Mouse (Mus musculus): ENCODE results near the gene Sars2. TPM values are rescaled to one million over a fixed set of nuclear protein-coding genes. Genes with fewer than 3 reads are reported as not detected.
A peak's percentile ranks its signal among the peaks of the same experiment; 100 is the strongest.

The Sars2 gene
- polyA plus RNA-seq, 1 experiment, result 21.5 TPM

DNA sequence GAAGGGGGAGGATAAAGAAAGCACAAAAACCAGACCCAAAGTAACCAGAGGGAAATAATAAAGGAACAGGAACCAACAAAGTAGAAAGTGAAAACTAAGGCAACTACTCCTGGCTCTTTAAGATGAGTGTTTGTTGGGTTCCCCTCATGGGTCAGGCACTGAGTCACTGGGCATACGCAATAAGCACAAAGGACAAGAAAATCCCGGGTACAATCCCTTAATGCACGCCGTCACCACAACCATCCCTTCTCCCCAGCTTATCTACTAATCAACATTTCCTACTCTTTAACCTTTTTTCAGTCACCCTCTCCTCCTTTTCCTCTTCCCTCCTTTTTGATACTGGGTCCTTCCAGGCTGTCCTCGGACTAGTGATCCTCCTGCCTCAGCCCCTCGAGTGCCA, 23.4 kb downstream of the Sars2 start:
- H3K4me3 ChIP-seq (ENCODE audit: extremely low read depth, insufficient read depth, insufficient read length), result peak overlapping the region; percentile 1
- H3K36me3 ChIP-seq (ENCODE audit: control insufficient read depth, insufficient read depth, low read length), result peaks cover 24% of the 10 kb centered on the region
- TF ChIP-seq CTCF (IDR thresholded peaks at IDR 0.05; ENCODE audit: extremely low read depth, insufficient read depth, insufficient read length, insufficient replicate concordance) (no peak), POLR2A (IDR thresholded peaks at IDR 0.05; ENCODE audit: low read depth, low read length) (no peak)
- no peak overlapping the region for H3K27ac ChIP-seq (ENCODE audit: insufficient read depth, low read length)
- WGBS, result 78% methylated on average over 6 of the region's 6 CpGs
- H3K4me1 ChIP-seq (ENCODE audit: control insufficient read depth, insufficient read depth, insufficient read length), result peaks cover 7% of the 10 kb centered on the region; the same call in 1 of the 2 replicates
- no peak for DNase-seq (ENCODE audit: low read depth in 1 of 2, low spot score in 2 of 2)
- no peaks in the 10 kb centered on the region for H3K27me3 ChIP-seq (ENCODE audit: control insufficient read depth, insufficient read depth, low read length)

GRCm38 (mm10) chr7:28766173-28766879, 24.5 kb downstream of the Sars2 start, which contains the start of gene Sirt2:
TSS of gene Sirt2 (plus strand) at chr7:28766735.
- Histone ChIP-seq H3K27me3 (ENCODE audit: control insufficient read depth, insufficient read depth, low read length) (no peaks in the 10 kb centered on the region), H3K36me3 (ENCODE audit: control insufficient read depth, insufficient read depth, low read length) (peaks cover 14% of the 10 kb centered on the region), H3K27ac (ENCODE audit: insufficient read depth, low read length) (peak within 1 kb of the TSS; percentile 82), H3K4me1 (ENCODE audit: control insufficient read depth, insufficient read depth, insufficient read length) (peaks cover 7% of the 10 kb centered on the region; the same call in 1 of the 2 replicates), H3K4me3 (ENCODE audit: extremely low read depth, insufficient read depth, insufficient read length) (peak within 1 kb of the TSS; percentile 95)
- DNase-seq (ENCODE audit: low read depth in 1 of 2, low spot score in 2 of 2), result peak; percentile 96 to 98
- WGBS, result under 1% methylated on average over 45 of the region's 45 CpGs
- TF ChIP-seq POLR2A (IDR thresholded peaks at IDR 0.05; ENCODE audit: low read depth, low read length) (peak; percentile 53), CTCF (IDR thresholded peaks at IDR 0.05; ENCODE audit: extremely low read depth, insufficient read depth, insufficient read length, insufficient replicate concordance) (no peak)

DNA sequence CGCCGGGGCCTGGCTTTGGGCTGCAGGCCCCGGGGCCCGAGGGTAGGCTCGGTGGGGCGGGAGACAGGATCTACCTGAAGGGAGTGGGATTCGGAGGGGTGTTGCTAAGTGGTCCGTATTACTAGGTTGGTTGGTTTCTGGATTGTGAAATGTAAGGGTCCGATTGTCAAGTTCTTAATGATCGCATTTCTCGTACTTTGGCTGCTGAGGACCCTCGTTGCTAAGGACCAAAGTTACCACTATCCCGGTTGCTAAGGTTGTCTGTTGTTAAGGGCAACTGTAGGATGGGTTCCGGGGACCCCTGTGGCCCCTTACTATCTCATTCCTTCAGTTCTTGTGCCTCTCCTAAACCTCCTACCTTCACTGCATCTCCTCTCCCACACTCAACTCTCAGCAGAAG, 25.1 kb downstream of the Sars2 start:
- Histone ChIP-seq H3K36me3 (ENCODE audit: control insufficient read depth, insufficient read depth, low read length) (peaks cover 9% of the 10 kb centered on the region), H3K27ac (ENCODE audit: insufficient read depth, low read length) (no peak overlapping the region), H3K4me1 (ENCODE audit: control insufficient read depth, insufficient read depth, insufficient read length) (peaks cover 7% of the 10 kb centered on the region; the same call in 1 of the 2 replicates), H3K4me3 (ENCODE audit: extremely low read depth, insufficient read depth, insufficient read length) (peak overlapping the region; percentile 58), H3K27me3 (ENCODE audit: control insufficient read depth, insufficient read depth, low read length) (no peaks in the 10 kb centered on the region)
- no peak for TF ChIP-seq CTCF (IDR thresholded peaks at IDR 0.05; ENCODE audit: extremely low read depth, insufficient read depth, insufficient read length, insufficient replicate concordance)
- TF ChIP-seq POLR2A (IDR thresholded peaks at IDR 0.05; ENCODE audit: low read depth, low read length), result no peak
- WGBS, result 7% methylated on average over 14 of the region's 14 CpGs
- no peak for DNase-seq (ENCODE audit: low read depth in 1 of 2, low spot score in 2 of 2)

DNA sequence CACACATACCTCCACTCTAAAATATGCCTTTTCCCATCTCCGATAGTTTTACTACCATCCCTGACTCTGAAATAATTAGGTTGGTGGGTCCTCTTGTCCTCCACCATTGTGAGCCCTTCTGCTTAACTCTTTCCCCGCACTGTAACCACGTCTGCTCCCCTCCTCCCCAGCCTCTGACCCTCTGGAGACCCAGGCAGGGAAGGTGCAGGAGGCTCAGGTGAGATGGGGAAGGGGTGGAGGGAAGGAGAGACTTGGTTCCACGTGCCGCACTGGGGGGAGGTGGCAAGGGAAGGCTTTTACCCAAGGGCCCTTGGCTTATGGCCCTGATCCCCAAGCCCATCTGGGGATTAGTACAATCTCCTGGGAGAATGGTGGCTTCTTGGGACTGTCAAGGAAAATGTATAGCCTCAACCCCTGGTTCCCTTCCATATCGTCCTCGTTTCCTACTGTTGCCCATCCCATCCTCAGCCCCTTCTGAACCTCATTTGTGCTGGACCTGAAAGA, 25.7 kb downstream of the Sars2 start, which contains the start of gene Nfkbib:
Gene Nfkbib, minus strand, starts transcription at position 51 of the 504 bp plus-strand sequence.
- Histone ChIP-seq H3K27ac (ENCODE audit: insufficient read depth, low read length) (no peak within 1 kb of the TSS), H3K36me3 (ENCODE audit: control insufficient read depth, insufficient read depth, low read length) (peaks cover 6% of the 10 kb centered on the region; the same call in 1 of the 2 replicates), H3K4me3 (ENCODE audit: extremely low read depth, insufficient read depth, insufficient read length) (peak within 1 kb of the TSS; percentile 95), H3K4me1 (ENCODE audit: control insufficient read depth, insufficient read depth, insufficient read length) (peaks cover 7% of the 10 kb centered on the region; the same call in 1 of the 2 replicates), H3K27me3 (ENCODE audit: control insufficient read depth, insufficient read depth, low read length) (no peaks in the 10 kb centered on the region)
- DNase-seq (ENCODE audit: low read depth in 1 of 2, low spot score in 2 of 2), result no peak
- 77% methylated on average over 7 of the region's 7 CpGs for WGBS
- no peak for TF ChIP-seq POLR2A (IDR thresholded peaks at IDR 0.05; ENCODE audit: low read depth, low read length)

GRCm38 (mm10) chr7:28769414-28769958, 27.7 kb downstream of the Sars2 start:
- no peak overlapping the region for H3K4me3 ChIP-seq (ENCODE audit: extremely low read depth, insufficient read depth, insufficient read length)
- peaks cover 7% of the 10 kb centered on the region; the same call in 1 of the 2 replicates for H3K4me1 ChIP-seq (ENCODE audit: control insufficient read depth, insufficient read depth, insufficient read length)
- no peak for DNase-seq (ENCODE audit: low read depth in 1 of 2, low spot score in 2 of 2)
- peaks cover 3% of the 10 kb centered on the region; the same call in 1 of the 2 replicates for H3K36me3 ChIP-seq (ENCODE audit: control insufficient read depth, insufficient read depth, low read length)
- WGBS, result 84% methylated on average over 9 of the region's 9 CpGs
- no peak for TF ChIP-seq CTCF (IDR thresholded peaks at IDR 0.05; ENCODE audit: extremely low read depth, insufficient read depth, insufficient read length, insufficient replicate concordance)
- TF ChIP-seq POLR2A (IDR thresholded peaks at IDR 0.05; ENCODE audit: low read depth, low read length), result no peak
- no peaks in the 10 kb centered on the region for H3K27me3 ChIP-seq (ENCODE audit: control insufficient read depth, insufficient read depth, low read length)
- H3K27ac ChIP-seq (ENCODE audit: insufficient read depth, low read length), result no peak overlapping the region

DNA sequence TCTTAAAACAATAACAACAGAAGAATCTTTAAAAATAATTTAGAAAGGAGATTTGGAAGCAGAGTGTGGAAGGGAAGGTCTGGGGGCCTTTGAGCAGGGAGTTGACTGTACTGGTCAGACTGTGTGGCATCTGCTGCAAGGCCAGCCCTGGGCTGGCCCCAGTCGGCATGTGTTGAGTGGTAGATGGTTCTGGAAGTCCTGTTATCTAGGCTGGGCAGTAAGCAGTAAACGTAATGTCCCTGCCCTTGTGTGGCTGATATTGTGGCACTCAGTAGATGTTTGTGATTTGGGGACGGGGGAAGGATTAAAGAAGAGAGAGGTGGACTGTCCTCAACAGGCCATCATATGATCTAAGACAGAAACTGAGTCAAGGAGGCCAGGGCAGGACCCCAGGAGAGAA, 28.5 kb downstream of the Sars2 start:
- no peak for DNase-seq (ENCODE audit: low read depth in 1 of 2, low spot score in 2 of 2)
- Histone ChIP-seq H3K27ac (ENCODE audit: insufficient read depth, low read length) (no peak overlapping the region), H3K27me3 (ENCODE audit: control insufficient read depth, insufficient read depth, low read length) (no peaks in the 10 kb centered on the region), H3K36me3 (ENCODE audit: control insufficient read depth, insufficient read depth, low read length) (peaks cover 4% of the 10 kb centered on the region), H3K4me3 (ENCODE audit: extremely low read depth, insufficient read depth, insufficient read length) (no peak overlapping the region), H3K4me1 (ENCODE audit: control insufficient read depth, insufficient read depth, insufficient read length) (peaks cover 3% of the 10 kb centered on the region; the same call in 1 of the 2 replicates)
- TF ChIP-seq CTCF (IDR thresholded peaks at IDR 0.05; ENCODE audit: extremely low read depth, insufficient read depth, insufficient read length, insufficient replicate concordance), result no peak
- TF ChIP-seq POLR2A (IDR thresholded peaks at IDR 0.05; ENCODE audit: low read depth, low read length), result no peak
- WGBS, result 77% methylated on average over 3 of the region's 3 CpGs

Measured in spleen, adult 2 months (tissue).